Mouse (Mus musculus) heart, embryonic 13.5 days (tissue): ENCODE measurements around the gene Atp2a1. TPM values are rescaled to one million over a fixed set of nuclear protein-coding genes. Genes with fewer than 3 reads are reported as not detected.
A peak's percentile ranks its signal among the peaks of the same experiment; 100 is the strongest.

Experiments used
- ATAC-seq: fragments of 200-750 bp; cut with Nextera tagmentation; 2 replicates; pipeline ENCODE4 v1.8.0; 2017; ENCODE audit warnings: moderate TSS enrichment; ENCODE audit not compliant: insufficient number of reproducible peaks, low FRiP score, low TSS enrichment; ENCODE audit errors: extremely low read depth
- H3K27ac ChIP-seq: fragments of 300-500 bp; sonication (generic); replicated peaks from 2 replicates; pipeline ENCODE4 v1.5.1; 2015; ENCODE audit warnings: moderate library complexity, mild to moderate bottlenecking, inconsistent platforms
- H3K27me3 ChIP-seq: fragments of 300-500 bp; sonication (generic); replicated peaks from 2 replicates; pipeline ENCODE4 v1.6.1; 2015; ENCODE audit warnings: mild to moderate bottlenecking, inconsistent platforms
- H3K36me3 ChIP-seq: fragments of 300-500 bp; sonication (generic); 2 replicates; pipeline ENCODE4 v1.6.1; 2015; ENCODE audit warnings: mild to moderate bottlenecking, inconsistent platforms
- H3K4me1 ChIP-seq: fragments of 300-500 bp; sonication (generic); 2 replicates; pipeline ENCODE4 v1.6.1; 2015; ENCODE audit warnings: inconsistent platforms
- H3K4me2 ChIP-seq: fragments of 300-500 bp; sonication (generic); 2 replicates; pipeline ENCODE4 v1.6.1; 2015; ENCODE audit warnings: inconsistent platforms, mild to moderate bottlenecking, moderate library complexity
- H3K4me3 ChIP-seq: fragments of 300-500 bp; sonication (generic); 2 replicates; pipeline ENCODE4 v1.5.1; 2015; ENCODE audit warnings: moderate library complexity, mild to moderate bottlenecking, inconsistent platforms
- H3K9ac ChIP-seq: fragments of 300-500 bp; sonication (generic); 2 replicates; pipeline ENCODE4 v1.6.1; 2015; ENCODE audit warnings: inconsistent platforms, mild to moderate bottlenecking, moderate library complexity
- H3K9me3 ChIP-seq: fragments of 300-500 bp; sonication (generic); 2 replicates; pipeline ENCODE4 v1.6.1; 2016; ENCODE audit warnings: inconsistent platforms
- WGBS: fragments of 180-500 bp; shearing (Covaris S2); methylation state at CpG from one replicate; pipeline ENCODE4 v1.1.7; 2015; ENCODE audit warnings: mixed read lengths; 5-methylcytosine and 5-hydroxymethylcytosine counted together
- polyA plus RNA-seq: library from polyadenylated mRNA; unstranded; fragments of >200 nt; fragmentation: Nextera tagmentation; extraction: Ambion mirVana; gene quantifications from 2 replicates; pipeline ENCODE4 v1.2.1, GENCODE M21; 2015

Gene Atp2a1
- polyA plus RNA-seq, 1 experiment from 2014 or later: 1.3 TPM

DNA sequence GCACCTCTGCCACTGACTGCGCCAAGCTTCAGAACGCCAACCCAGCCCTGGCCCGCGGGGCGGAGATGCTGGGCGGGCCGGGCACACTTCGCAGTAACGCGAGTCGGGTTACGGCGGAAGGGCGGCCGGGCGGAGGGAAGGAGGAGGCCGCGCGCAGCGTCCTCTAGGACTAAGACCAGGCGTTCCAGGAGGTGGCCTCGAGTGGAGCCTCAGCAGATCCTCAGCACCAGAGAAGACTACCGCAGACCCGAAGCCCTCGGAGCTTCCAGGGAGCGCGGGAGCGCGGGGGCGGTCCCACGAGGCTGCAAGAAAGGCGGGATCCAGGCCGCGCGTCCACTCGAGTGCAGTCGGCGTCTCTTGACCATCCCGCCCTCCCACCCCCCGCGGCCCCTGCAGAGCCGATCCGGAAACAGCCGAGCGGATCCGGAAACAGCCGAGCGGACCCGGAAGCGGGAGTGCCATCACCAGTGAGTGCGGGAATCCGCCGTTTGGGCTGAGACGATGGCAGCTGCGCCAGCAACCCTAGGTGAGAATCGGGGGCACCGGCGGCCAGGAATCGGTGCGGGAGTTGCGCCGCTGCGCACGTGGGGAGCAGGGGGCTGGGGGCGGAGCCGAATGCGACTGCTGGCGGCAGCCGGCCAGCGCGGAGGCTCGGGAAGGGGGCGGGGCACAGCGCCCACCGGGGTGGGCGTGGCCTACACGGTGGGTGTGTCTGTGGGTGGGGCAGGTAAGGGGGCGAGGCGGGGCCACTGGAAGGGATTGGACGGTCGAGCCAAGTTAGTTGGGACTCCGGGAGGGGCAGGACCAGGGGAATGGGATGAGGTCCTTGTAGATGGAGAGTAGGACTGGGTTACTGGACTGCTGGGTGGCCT, 34.0 kb downstream of the Atp2a1 start, which contains the start of gene Rabep2:
Gene Rabep2, plus strand, starts transcription at position 129 of the 872 bp plus-strand sequence.
- H3K36me3 ChIP-seq: peaks cover 21% of the 10 kb centered on the region
- H3K4me1 ChIP-seq: peaks cover 18% of the 10 kb centered on the region
- peak within 1 kb of the TSS; percentile 91 for H3K27ac ChIP-seq
- peak within 1 kb of the TSS; percentile 72 for H3K4me2 ChIP-seq
- H3K27me3 ChIP-seq: no peaks in the 10 kb centered on the region
- peak; percentile 89 for ATAC-seq
- H3K4me3 ChIP-seq: peak within 1 kb of the TSS; percentile 75
- under 1% methylated on average over 81 of the region's 82 CpGs for WGBS
- peak within 1 kb of the TSS; percentile 88 for H3K9ac ChIP-seq
- H3K9me3 ChIP-seq: no peaks in the 10 kb centered on the region

DNA sequence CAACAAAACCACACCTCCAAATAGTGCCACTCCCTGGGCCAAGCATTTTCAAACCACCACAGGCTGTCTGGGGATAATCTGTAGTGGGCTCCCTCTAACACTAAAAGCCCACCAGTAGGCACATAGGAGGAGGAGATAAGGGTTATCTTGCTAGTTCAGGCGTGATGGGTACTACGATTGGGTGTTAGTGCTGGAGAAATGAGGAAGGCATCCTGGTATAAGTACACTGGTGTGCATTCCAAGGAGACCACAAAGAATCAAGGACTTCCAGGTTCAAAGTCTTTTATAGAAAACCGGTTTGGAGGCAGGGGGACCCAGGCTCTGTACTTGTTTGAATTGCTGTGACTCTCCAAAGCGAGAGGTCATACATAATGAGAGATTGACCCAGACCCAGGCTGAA, 34.8 kb downstream of the Atp2a1 start:
- Histone ChIP-seq H3K9me3 (no peaks in the 10 kb centered on the region), H3K36me3 (peaks cover 16% of the 10 kb centered on the region), H3K9ac (peak overlapping the region; percentile 88), H3K27me3 (no peaks in the 10 kb centered on the region), H3K4me1 (peaks cover 18% of the 10 kb centered on the region), H3K27ac (peak overlapping the region; percentile 91), H3K4me3 (peak overlapping the region; percentile 75), H3K4me2 (peak overlapping the region; percentile 72)
- 8% methylated on average over 4 of the region's 4 CpGs for WGBS
- no peak for ATAC-seq

DNA sequence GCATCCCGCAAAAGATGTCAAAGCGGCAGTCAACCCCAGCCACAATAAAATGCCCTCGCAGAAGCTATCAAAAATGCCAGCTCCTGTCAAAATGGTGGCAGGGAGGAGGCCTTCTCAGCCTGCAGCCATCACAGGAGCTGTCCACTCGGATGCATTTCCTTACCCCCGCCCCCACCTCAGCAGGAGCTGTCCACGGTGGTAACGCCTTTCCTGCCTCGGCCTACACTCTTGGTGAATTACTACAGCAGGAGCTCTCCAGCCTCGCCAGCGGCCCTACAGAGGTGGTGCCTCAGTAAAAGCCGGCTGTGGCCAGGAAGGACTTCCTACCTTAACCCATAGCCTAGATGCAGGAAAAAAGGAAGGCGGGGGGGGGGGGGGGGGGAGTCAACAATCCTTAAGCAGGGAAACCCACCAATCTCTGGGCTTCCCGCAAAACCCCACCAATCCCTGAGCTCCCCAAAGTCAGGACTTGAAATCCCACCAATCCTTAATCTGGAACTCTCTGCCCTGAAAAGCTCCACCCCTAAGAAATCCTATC, 35.5 kb downstream of the Atp2a1 start:
- H3K4me3 ChIP-seq: no peak overlapping the region
- WGBS: 35% methylated on average over 12 of the region's 13 CpGs
- no peaks in the 10 kb centered on the region for H3K27me3 ChIP-seq
- no peak overlapping the region for H3K4me2 ChIP-seq
- ATAC-seq: no peak
- H3K36me3 ChIP-seq: peaks cover 13% of the 10 kb centered on the region
- no peak overlapping the region for H3K27ac ChIP-seq
- no peaks in the 10 kb centered on the region for H3K9me3 ChIP-seq
- H3K9ac ChIP-seq: no peak overlapping the region
- peaks cover 18% of the 10 kb centered on the region for H3K4me1 ChIP-seq

DNA sequence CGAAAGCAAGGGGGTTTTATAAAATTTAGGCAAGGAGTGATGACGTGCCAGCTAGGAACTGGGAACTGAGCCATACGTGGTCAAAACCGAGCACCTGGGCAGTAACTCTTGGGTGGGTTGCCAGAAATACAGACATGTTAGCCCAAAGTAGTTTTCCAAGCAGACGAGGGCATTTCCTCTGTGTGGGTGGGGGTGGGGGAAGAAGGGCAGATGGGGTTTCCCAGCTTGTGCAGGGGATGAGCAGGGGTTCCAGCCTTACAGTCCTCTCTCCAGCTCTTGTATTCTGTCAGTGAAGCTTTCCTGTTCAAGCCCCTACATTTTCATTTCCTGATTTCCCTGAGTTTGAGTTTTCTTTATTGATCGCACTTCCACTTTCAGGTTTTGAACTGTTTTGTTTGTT, 38.7 kb downstream of the Atp2a1 start:
- Histone ChIP-seq H3K4me3 (no peak overlapping the region), H3K4me2 (no peak overlapping the region), H3K9me3 (no peaks in the 10 kb centered on the region), H3K9ac (no peak overlapping the region), H3K27me3 (no peaks in the 10 kb centered on the region), H3K27ac (no peak overlapping the region), H3K4me1 (peaks cover 8% of the 10 kb centered on the region), H3K36me3 (no peaks in the 10 kb centered on the region)
- no peak for ATAC-seq
- WGBS: 61% methylated on average over 6 of the region's 6 CpGs

DNA sequence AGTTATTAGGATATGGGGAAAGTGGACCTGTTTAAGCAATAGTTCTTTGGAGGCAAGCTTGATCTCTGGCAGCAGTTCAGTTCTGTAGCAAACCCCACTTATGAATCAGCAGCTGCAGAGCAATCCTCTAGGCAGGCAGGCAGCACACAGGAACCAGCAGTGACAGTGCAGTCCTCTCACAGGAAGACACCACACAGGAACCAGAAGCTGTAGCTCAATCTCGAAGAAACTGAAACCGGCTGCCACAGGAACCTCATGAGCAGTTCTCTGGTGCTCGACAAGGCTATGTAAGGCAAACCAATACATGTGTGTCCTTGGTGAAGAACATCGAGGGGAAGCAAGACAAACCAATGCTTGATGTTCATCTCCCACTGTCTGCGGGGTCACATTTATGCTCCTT, 41.2 kb downstream of the Atp2a1 start:
- Histone ChIP-seq H3K27me3 (no peaks in the 10 kb centered on the region), H3K9ac (no peak overlapping the region), H3K9me3 (no peaks in the 10 kb centered on the region), H3K27ac (no peak overlapping the region), H3K4me1 (no peaks in the 10 kb centered on the region), H3K4me3 (no peak overlapping the region), H3K4me2 (no peak overlapping the region), H3K36me3 (no peaks in the 10 kb centered on the region)
- WGBS: 81% methylated on average over 5 of the region's 5 CpGs
- no peak for ATAC-seq

DNA sequence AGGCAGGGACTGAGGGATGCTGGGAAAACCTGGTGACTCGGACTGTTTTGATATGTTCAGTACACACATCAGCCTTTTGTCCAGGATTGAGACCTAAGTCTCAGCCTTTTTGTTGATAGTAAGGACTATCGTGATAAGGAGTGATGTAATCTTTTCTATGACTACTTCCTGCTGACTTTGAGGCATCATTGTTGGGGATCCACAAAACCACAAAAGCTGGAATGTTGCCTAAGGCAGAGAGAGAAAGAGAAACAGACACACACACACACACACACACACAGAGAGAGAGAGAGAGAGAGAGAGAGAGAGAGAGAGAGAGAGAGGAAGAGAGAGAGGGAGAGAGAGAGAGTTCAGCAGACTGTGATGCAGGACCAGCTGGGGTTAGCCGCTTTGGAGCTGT, 44.4 kb downstream of the Atp2a1 start:
- no peak overlapping the region for H3K4me2 ChIP-seq
- H3K9me3 ChIP-seq: no peaks in the 10 kb centered on the region
- no peak overlapping the region for H3K4me3 ChIP-seq
- no peaks in the 10 kb centered on the region for H3K36me3 ChIP-seq
- H3K27me3 ChIP-seq: 0 out of 2 replicates have a peak, but pooled peaks cover 6% of the 10 kb centered on the region
- ATAC-seq: no peak
- no peak overlapping the region for H3K27ac ChIP-seq
- no peak overlapping the region for H3K9ac ChIP-seq
- no peaks in the 10 kb centered on the region for H3K4me1 ChIP-seq
- WGBS: 55% methylated on average over 3 of the region's 3 CpGs

DNA sequence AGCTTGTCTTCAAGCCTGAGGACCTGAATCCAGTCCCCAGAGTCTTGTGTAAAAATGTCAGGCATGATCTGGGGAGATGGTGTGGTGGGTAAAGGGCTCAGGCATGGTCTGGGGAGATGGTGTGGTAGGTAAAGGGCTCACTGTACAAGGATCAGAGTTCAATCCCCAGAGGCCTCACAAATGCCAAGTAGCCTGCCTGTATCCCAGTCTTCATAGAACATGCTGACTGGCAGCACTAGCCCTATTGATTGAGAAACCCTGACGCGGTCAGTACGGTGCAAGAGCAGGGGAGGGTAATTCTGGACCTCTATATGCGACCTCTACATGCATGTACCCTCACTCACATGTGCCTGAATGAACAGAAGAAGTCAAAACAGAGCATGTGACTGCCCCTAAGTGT, 45.3 kb downstream of the Atp2a1 start:
- no peaks in the 10 kb centered on the region for H3K36me3 ChIP-seq
- ATAC-seq: no peak
- H3K9me3 ChIP-seq: no peaks in the 10 kb centered on the region
- H3K9ac ChIP-seq: no peak overlapping the region
- 0 out of 2 replicates have a peak, but pooled peaks cover 6% of the 10 kb centered on the region for H3K27me3 ChIP-seq
- H3K4me2 ChIP-seq: no peak overlapping the region
- no peak overlapping the region for H3K27ac ChIP-seq
- no peaks in the 10 kb centered on the region for H3K4me1 ChIP-seq
- H3K4me3 ChIP-seq: no peak overlapping the region
- WGBS: 80% methylated on average over 4 of the region's 4 CpGs

DNA sequence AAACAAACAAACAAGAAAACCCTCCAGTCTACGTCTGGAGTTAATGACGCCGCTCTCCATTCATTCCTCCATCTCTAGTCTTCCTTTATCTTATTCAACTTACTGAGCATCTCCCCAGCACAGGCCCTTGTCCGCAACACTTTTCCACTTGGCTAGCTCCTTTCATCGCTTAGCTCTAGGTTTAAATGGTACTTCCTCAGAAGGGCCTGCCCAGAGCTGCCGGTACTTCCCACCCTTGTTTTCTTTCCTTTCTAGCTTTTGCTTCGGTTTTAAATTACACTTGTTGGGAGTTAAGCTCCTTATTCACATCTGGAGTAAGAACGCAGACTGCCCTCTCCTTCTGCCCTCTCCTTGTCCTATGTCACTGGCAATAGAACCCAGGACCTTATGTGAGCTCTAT, 45.9 kb downstream of the Atp2a1 start:
- no peak overlapping the region for H3K4me2 ChIP-seq
- ATAC-seq: no peak
- no peak overlapping the region for H3K27ac ChIP-seq
- H3K27me3 ChIP-seq: 0 out of 2 replicates have a peak, but pooled peaks cover 6% of the 10 kb centered on the region
- 48% methylated on average over 8 of the region's 8 CpGs for WGBS
- no peak overlapping the region for H3K4me3 ChIP-seq
- no peak overlapping the region for H3K9ac ChIP-seq
- H3K9me3 ChIP-seq: no peaks in the 10 kb centered on the region
- no peaks in the 10 kb centered on the region for H3K4me1 ChIP-seq
- H3K36me3 ChIP-seq: no peaks in the 10 kb centered on the region

DNA sequence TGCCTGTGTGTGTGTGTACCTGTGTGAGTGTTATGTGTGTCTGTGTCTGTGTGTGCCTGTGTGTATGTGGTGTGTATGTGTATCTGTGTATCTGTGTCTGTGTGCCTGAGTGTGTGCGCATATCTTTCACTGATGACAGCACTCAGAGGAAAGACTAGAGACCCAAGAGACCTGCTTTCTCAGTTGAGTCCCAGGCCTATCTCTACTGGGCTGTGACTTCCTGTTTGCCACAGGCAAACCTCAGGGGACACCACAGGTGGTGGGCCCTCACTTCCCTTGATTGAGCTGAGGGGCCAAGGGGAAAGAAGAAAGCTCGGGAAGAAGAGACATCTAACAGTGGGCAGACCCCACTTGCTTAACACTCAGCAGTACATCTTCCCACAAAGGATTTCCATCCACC, 46.3 kb downstream of the Atp2a1 start:
- H3K27ac ChIP-seq: no peak overlapping the region
- no peak overlapping the region for H3K4me3 ChIP-seq
- ATAC-seq: no peak
- no peaks in the 10 kb centered on the region for H3K4me1 ChIP-seq
- 45% methylated on average over 2 of the region's 2 CpGs for WGBS
- no peaks in the 10 kb centered on the region for H3K9me3 ChIP-seq
- H3K4me2 ChIP-seq: no peak overlapping the region
- no peak overlapping the region for H3K9ac ChIP-seq
- H3K36me3 ChIP-seq: no peaks in the 10 kb centered on the region
- H3K27me3 ChIP-seq: peaks cover 8% of the 10 kb centered on the region; the same call in 1 of the 2 replicates

DNA sequence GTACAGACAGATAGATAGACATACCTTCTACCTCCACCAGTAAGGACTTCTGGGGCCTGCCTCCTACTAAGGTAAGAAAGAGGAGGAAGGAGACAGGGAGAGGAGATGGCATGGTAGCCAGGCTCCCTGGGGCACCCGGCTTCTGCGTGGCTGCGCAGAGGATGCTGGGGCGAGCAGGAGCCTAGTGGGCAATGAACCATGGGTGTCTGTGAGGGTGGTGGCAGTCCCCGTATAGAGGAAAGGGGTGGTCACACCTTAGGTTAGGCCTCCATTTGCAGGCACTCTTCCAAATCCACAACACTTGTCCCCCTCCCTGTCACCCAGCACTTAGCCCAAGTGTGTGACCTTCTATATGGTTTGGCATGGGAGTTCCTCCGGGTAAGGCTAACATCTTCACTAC, 48.2 kb downstream of the Atp2a1 start, which contains the start of gene Cd19:
Gene Cd19, minus strand, starts transcription at position 165 of the 400 bp plus-strand sequence.
- 89% methylated on average over 6 of the region's 6 CpGs for WGBS
- H3K27me3 ChIP-seq: peaks cover 14% of the 10 kb centered on the region; the same call in 1 of the 2 replicates
- H3K4me1 ChIP-seq: no peaks in the 10 kb centered on the region
- ATAC-seq: no peak
- no peak within 1 kb of the TSS for H3K4me2 ChIP-seq
- no peak within 1 kb of the TSS for H3K27ac ChIP-seq
- no peaks in the 10 kb centered on the region for H3K36me3 ChIP-seq
- H3K9ac ChIP-seq: no peak within 1 kb of the TSS
- H3K4me3 ChIP-seq: no peak within 1 kb of the TSS
- no peaks in the 10 kb centered on the region for H3K9me3 ChIP-seq

DNA sequence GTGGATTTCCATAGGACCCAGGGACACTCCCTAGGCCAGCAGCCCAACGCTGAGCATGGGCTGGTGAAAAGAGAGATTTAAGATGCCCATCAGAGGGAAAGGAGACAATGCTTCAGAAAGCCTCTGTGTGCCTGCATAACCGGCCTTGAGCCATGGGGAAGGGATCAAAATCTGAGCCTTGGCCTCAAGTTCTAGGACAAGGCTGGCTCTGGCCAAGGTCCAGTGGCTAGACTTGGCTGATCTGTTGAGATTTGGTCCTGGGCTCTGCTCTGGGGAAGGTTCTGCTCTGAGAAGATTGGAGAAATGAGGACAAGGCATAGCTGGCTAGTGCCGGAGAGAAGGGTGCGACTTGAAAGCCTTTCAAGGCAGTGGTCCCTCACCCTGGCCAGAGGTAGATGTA, 51.8 kb downstream of the Atp2a1 start:
- Histone ChIP-seq H3K27ac (no peak overlapping the region), H3K9ac (no peak overlapping the region), H3K4me1 (no peaks in the 10 kb centered on the region), H3K9me3 (no peaks in the 10 kb centered on the region), H3K4me2 (no peak overlapping the region), H3K4me3 (no peak overlapping the region), H3K36me3 (no peaks in the 10 kb centered on the region), H3K27me3 (peaks cover 14% of the 10 kb centered on the region; the same call in 1 of the 2 replicates)
- no peak for ATAC-seq
- WGBS: 76% methylated on average over 4 of the region's 4 CpGs
